In the genomic region with DNA sequence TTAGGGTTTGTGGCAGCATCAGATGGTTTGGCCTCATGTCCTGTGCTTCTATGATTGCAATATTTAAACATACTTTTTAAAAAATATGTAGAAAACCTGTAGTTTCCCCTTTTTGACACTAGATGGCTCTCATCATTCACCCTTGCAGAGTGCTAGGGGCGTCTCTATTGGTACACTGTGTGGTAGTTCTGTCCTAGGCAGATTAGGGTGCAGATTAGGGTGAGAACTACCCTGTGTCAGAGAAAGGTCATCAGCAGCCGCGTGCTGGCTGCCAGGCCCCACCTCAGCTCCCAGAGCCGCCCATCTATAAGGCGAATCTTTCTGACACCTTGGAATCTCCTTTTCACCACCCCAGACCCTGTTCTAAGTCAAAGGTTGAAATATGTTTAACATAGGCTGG, we compare ENCODE assay signal across 10 mouse cellular contexts. TPM values are rescaled to one million over a fixed set of nuclear protein-coding genes. Genes with fewer than 3 reads are reported as not detected.
DNase-seq lines count a peak whose midpoint lies in the region; ATAC-seq and TF ChIP-seq lines count a peak whose summit lies in the region.
"Had no signal": no experiment of that assay in that cellular context is flagged by ENCODE, and none has a peak within 500 bp of the region (broad histone marks: within the 10 kb centered on the region; RNA-seq: fewer than 3 reads in every experiment).

No protein-coding gene starts in this region.

- whole genome bisulfite sequencing in liver, embryonic 11.5 days, result 44% methylated on average over 5 of the region's 5 CpGs
- 82% methylated on average over 5 of the region's 5 CpGs for WGBS in cerebellum, adult 2 months

- TF ChIP-seq CTCF in cerebellum, adult 2 months (IDR thresholded peaks at IDR 0.05; ENCODE audit: borderline replicate concordance, insufficient read depth, low read depth, low read length), result no peak

- no peak overlapping the region for H3K4me2 ChIP-seq in liver, embryonic 11.5 days
- H3K4me2 ChIP-seq: heart, embryonic 11.5 days had no signal

- intact Hi-C loops in left cerebral cortex, postnatal 4 days (cut with DNase I), result no loop called here

- no peak overlapping the region for H3K9ac ChIP-seq in liver, embryonic 11.5 days (ENCODE audit: low read depth, low read length)

- no peak overlapping the region for H3K27ac ChIP-seq in liver, embryonic 11.5 days (ENCODE audit: low read depth, low read length)
- H3K27ac ChIP-seq in cerebellum, adult 2 months (ENCODE audit: insufficient read depth, low read length), result no peak overlapping the region

- H3K36me3 ChIP-seq in liver, embryonic 11.5 days (ENCODE audit: control insufficient read depth, insufficient read depth, low read length), result peaks cover 8% of the 10 kb centered on the region; the same call in 1 of the 2 replicates
- peaks cover 4% of the 10 kb centered on the region for H3K36me3 ChIP-seq in splenic B cell, adult 2 months (ENCODE audit: control insufficient read depth, insufficient read depth, low read length, poor library complexity, severe bottlenecking)

- no peaks in the 10 kb centered on the region for H3K27me3 ChIP-seq in liver, embryonic 11.5 days (replicated peaks; ENCODE audit: control insufficient read depth, insufficient read depth, low read length)
- no peaks in the 10 kb centered on the region for H3K27me3 ChIP-seq in splenic B cell, adult 2 months (ENCODE audit: control insufficient read depth, insufficient read depth, low read length, poor library complexity, severe bottlenecking)
- H3K27me3 ChIP-seq in cerebellum, adult 2 months (ENCODE audit: control insufficient read depth, insufficient read depth, low read length), result no peaks in the 10 kb centered on the region

- peak; percentile 45 for DNase-seq in embryo, embryonic 11 days
- no peak for DNase-seq in embryo, embryonic 9.5 days (ENCODE audit: extremely low spot score)
- peak; percentile 19 to 46 for DNase-seq in spleen, postnatal 36 days (ENCODE audit: low spot score in 2 of 2)
- no peak for DNase-seq in spleen, adult 12 weeks (ENCODE audit: low spot score)
- no peak for DNase-seq in liver, embryonic 11.5 days (ENCODE audit: low spot score)
- DNase-seq in splenic B cell, adult 2 months (ENCODE audit: low read depth, low spot score), result peak; percentile 77
- DNase-seq in cerebellum, adult 2 months, result no peak
- DNase-seq in left cerebral cortex, postnatal 4 days, result no peak

- TF ChIP-seq POLR2A in cerebellum, adult 2 months (IDR thresholded peaks at IDR 0.05; ENCODE audit: borderline replicate concordance, insufficient read depth, low read length), result no peak

- H3K4me3 ChIP-seq in liver, embryonic 11.5 days (ENCODE audit: low read depth, low read length), result no peak overlapping the region
- H3K4me3 ChIP-seq in cerebellum, adult 2 months (replicated peaks; ENCODE audit: insufficient read depth, low read depth, low read length), result no peak overlapping the region

- no peaks in the 10 kb centered on the region for H3K9me3 ChIP-seq in liver, embryonic 11.5 days (ENCODE audit: control insufficient read depth, low read length)

- ATAC-seq in liver, embryonic 11.5 days (replicated peaks; ENCODE audit: low FRiP score), result peak; percentile 92

- peaks cover 4% of the 10 kb centered on the region; the same call in 1 of the 2 replicates for H3K4me1 ChIP-seq in liver, embryonic 11.5 days (replicated peaks; ENCODE audit: control insufficient read depth, insufficient read depth, low read length)
- H3K4me1 ChIP-seq in cerebellum, adult 2 months (ENCODE audit: control insufficient read depth, insufficient read depth, low read length), result no peaks in the 10 kb centered on the region; the same call in 1 of the 2 replicates

RNA-seq across cellular contexts. Expression of gene Trim25, which starts 9.6 kb away (rescaled TPM):
- polyA plus RNA-seq in liver, embryonic 11.5 days (2014; fragmentation: Nextera tagmentation; extraction: Ambion mirVana), result 20.6 and 21.1 TPM in 2 replicates
- 2.4 and 2.5 TPM in 2 replicates for polyA plus RNA-seq in cerebellum, adult 2 months (2012; rRNA removed)
- total RNA-seq in left cerebral cortex, postnatal 4 days (2021), result 1 to 10 TPM; 5.6 to 5.8 TPM

RNA-seq across cellular contexts. Expression of gene Coil, which starts 19.5 kb away (rescaled TPM):
- polyA plus RNA-seq in liver, embryonic 11.5 days (2014; fragmentation: Nextera tagmentation; extraction: Ambion mirVana), result 9.3 and 9.5 TPM in 2 replicates
- polyA plus RNA-seq in cerebellum, adult 2 months (2012; rRNA removed), result 22.3 and 23.5 TPM in 2 replicates
- 10 to 100 TPM; 27.8 to 28.3 TPM for total RNA-seq in left cerebral cortex, postnatal 4 days (2021)

RNA-seq across cellular contexts. Expression of gene Elobl, which starts 22.8 kb away (rescaled TPM):
- not detected in 2 replicates for polyA plus RNA-seq in liver, embryonic 11.5 days (2014; fragmentation: Nextera tagmentation; extraction: Ambion mirVana)
- polyA plus RNA-seq in cerebellum, adult 2 months (2012; rRNA removed), result not detected in 2 replicates
- total RNA-seq in left cerebral cortex, postnatal 4 days (2021), result not detected
- polyA plus RNA-seq: heart, embryonic 11.5 days; limb, embryonic 11.5 days had no signal

RNA-seq across cellular contexts. Expression of gene Scpep1, which starts 34.3 kb away (rescaled TPM):
- polyA plus RNA-seq in liver, embryonic 11.5 days (2014; fragmentation: Nextera tagmentation; extraction: Ambion mirVana), result 57.4 and 59.4 TPM in 2 replicates
- polyA plus RNA-seq in cerebellum, adult 2 months (2012; rRNA removed), result 17.5 and 18.6 TPM in 2 replicates
- 10 to 100 TPM; 26.7 to 26.8 TPM for total RNA-seq in left cerebral cortex, postnatal 4 days (2021)

Comparison
In these comparisons a context has a peak if more than half of its experiments do, and no peak if none do; other contexts are left out.
1. DNase-seq: peak in embryo, embryonic 11 days (single experiment), spleen, postnatal 36 days (2 of 2) and splenic B cell, adult 2 months (single experiment); none in embryo, embryonic 9.5 days (single experiment), spleen, adult 12 weeks (single experiment), liver, embryonic 11.5 days (single experiment), cerebellum, adult 2 months (0 of 2) and left cerebral cortex, postnatal 4 days (single experiment).